Mouse (Mus musculus): ENCODE data around the gene Ms4a1.

DNA sequence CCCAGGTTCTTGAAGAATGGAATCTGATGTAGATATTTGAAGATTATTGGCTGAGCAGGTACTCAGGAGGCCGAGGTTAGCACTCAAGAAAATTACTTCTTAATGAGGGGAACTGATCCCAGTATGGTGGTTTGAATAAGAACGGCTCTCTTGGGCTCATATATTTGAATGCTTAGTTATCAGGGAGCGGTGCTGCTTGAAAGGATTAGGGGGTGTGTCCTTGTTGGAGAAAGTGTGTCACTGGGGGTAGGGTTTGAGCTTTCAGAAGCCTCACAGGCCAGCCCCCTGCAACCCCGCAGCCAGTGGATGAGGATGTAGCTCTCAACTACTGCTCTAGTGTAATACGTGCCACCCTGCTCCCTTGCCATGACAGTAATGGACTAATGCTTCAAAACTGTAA, 23.5 kb downstream of the Ms4a1 start:
- TF ChIP-seq CTCF (conservative IDR thresholded peaks at IDR 0.05; ENCODE audit: low read length), result no peak
- TF ChIP-seq POU5F1 (IDR thresholded peaks at IDR 0.05; ENCODE audit: borderline replicate concordance, low read length), result no peak
- TF ChIP-seq NANOG (IDR thresholded peaks at IDR 0.05; ENCODE audit: borderline replicate concordance, low read length), result no peak

All from E14TG2a.4 (cell line).